Mouse (Mus musculus): Measurements from ENCODE around the gene Dnajc30.

Gene Dnajc30

GRCm38 (mm10) chr5:135109017-135109416 is 45.0 kb downstream of the Dnajc30 start:
- no peak for DNase-seq (ENCODE audit: low read depth, low spot score)

DNA sequence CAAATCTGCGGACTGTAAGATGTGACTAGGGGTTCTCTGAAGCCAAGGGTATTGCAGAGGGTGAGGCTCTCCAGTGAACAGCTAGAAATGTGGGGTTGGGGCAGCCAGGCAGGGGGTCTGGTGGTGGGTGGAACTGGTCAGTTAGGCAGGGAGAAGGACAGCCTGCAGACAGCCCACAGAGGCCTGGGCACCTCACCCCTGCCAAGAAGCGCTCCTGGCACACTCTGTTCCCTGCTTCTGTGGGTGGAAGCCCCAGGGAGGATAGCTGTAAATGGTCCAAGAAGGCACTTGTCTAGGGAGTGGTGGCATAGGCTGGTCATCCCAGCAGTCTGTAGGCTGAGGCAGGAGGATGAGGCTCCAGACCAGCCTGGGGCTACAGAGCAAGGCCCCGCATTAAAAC is 45.4 kb downstream of the Dnajc30 start:
- no peak for DNase-seq (ENCODE audit: low read depth, low spot score)

- no peak for DNase-seq (ENCODE audit: low read depth, low spot score)
Observed at GRCm38 (mm10) chr5:135109976-135110375, 46.0 kb downstream of the Dnajc30 start.

GRCm38 (mm10) chr5:135113782-135114181 is 49.8 kb downstream of the Dnajc30 start:
- DNase-seq (ENCODE audit: low read depth, low spot score): no peak

DNA sequence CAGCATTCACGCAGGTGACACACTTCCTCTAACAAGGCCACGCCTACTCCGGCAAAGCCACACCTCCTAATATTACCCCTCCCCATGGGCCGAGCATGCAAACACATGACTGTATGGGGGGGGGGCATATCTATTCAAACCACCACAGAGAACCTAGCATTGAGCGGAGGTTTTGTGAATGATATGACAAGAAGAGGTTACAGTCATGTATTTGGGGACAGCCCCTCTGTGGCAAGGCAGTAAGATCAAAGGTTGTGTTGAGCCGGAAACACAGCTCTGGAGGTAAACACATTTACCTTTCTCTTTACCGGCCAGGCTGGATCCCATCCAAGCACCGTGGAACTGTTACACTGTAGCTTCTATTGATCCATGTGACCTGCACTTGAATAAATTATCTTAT is 51.2 kb downstream of the Dnajc30 start:
- DNase-seq (ENCODE audit: low read depth, low spot score): no peak
